Mouse (Mus musculus) embryo, embryonic 10 days (tissue): ENCODE results near the gene Gm49388.
"Not testable (repeated sequence)": the region's sequence is repeated elsewhere in the genome, so short reads cannot be mapped to it uniquely, and the experiment has no call there.

Experiments
- DNase-seq: peaks from one replicate; pipeline ENCODE4 v3.0.0-alpha.2; 2015; ENCODE audit warnings: low spot score

The Gm49388 gene

GRCm38 (mm10) chr7:127802313-127802712 is 16.9 kb downstream of the Gm49388 start:
- no peak for DNase-seq

GRCm38 (mm10) chr7:127808821-127809220 is 23.4 kb downstream of the Gm49388 start:
- no peak for DNase-seq

- DNase-seq, result no peak
Observed at GRCm38 (mm10) chr7:127809846-127810245, 24.4 kb downstream of the Gm49388 start.

GRCm38 (mm10) chr7:127810650-127811049 is 25.2 kb downstream of the Gm49388 start:
- no peak for DNase-seq

GRCm38 (mm10) chr7:127811240-127811639 is 25.8 kb downstream of the Gm49388 start:
- no peak for DNase-seq

- DNase-seq, result no peak
Observed at GRCm38 (mm10) chr7:127812292-127812691, 26.9 kb downstream of the Gm49388 start.

- DNase-seq, result no peak
Observed at GRCm38 (mm10) chr7:127813821-127814220, 28.4 kb downstream of the Gm49388 start.

- DNase-seq, result no peak
Observed at GRCm38 (mm10) chr7:127814241-127814921, 29.0 kb downstream of the Gm49388 start.

GRCm38 (mm10) chr7:127815116-127815665 is 29.8 kb downstream of the Gm49388 start:
- DNase-seq, result no peak

- DNase-seq, result peak; percentile 19
Observed at GRCm38 (mm10) chr7:127815954-127816821, 30.8 kb downstream of the Gm49388 start.

GRCm38 (mm10) chr7:127817053-127817452 is 31.6 kb downstream of the Gm49388 start:
- no peak for DNase-seq

GRCm38 (mm10) chr7:127817776-127818175 is 32.4 kb downstream of the Gm49388 start:
- no peak for DNase-seq

- no peak for DNase-seq
Observed at GRCm38 (mm10) chr7:127820836-127821509, 35.6 kb downstream of the Gm49388 start.

- DNase-seq, result no peak
Observed at GRCm38 (mm10) chr7:127822494-127822893, 37.1 kb downstream of the Gm49388 start.

- peak; percentile 16 for DNase-seq
Observed at GRCm38 (mm10) chr7:127823236-127824171, 38.1 kb downstream of the Gm49388 start.

- peak; percentile 68 for DNase-seq
Observed at GRCm38 (mm10) chr7:127824176-127824871, 38.9 kb downstream of the Gm49388 start, which contains the start of the genes Stx4a and Stx1b. Gene Stx4a (plus strand): TSS chr7:127824294. Gene Stx1b (minus strand): TSS chr7:127824549.

GRCm38 (mm10) chr7:127835550-127835949 is 50.1 kb downstream of the Gm49388 start:
- no peak for DNase-seq

GRCm38 (mm10) chr7:127837473-127837872 is 52.1 kb downstream of the Gm49388 start:
- DNase-seq, result no peak

- DNase-seq, result not testable (repeated sequence)
Observed at GRCm38 (mm10) chr7:127837878-127838277, 52.5 kb downstream of the Gm49388 start.

- not testable (repeated sequence) for DNase-seq
Observed at GRCm38 (mm10) chr7:127840031-127840430, 54.6 kb downstream of the Gm49388 start.
